Mouse (Mus musculus) midbrain, postnatal 0 days (tissue): ENCODE results near the gene Samd10. TPM values are rescaled to one million over a fixed set of nuclear protein-coding genes. Genes with fewer than 3 reads are reported as not detected.

Experiments used
- ATAC-seq: fragments of 200-750 bp; cut with Nextera tagmentation; 2 replicates; pipeline ENCODE4 v1.8.0; 2017; ENCODE audit warnings: moderate number of reproducible peaks, mild to moderate bottlenecking, moderate TSS enrichment, moderate library complexity; ENCODE audit not compliant: low FRiP score
- DNase-seq: peaks from one replicate; pipeline ENCODE4 v3.0.0-alpha.2; 2015; ENCODE audit warnings: low spot score
- H3K27ac ChIP-seq: fragments of 300-500 bp; sonication (generic); 2 replicates; pipeline ENCODE4 v1.5.1; 2014; ENCODE audit warnings: low read depth, mild to moderate bottlenecking, low read length, mixed read lengths
- H3K27me3 ChIP-seq: fragments of 300-500 bp; sonication (generic); 2 replicates; pipeline ENCODE4 v1.6.1; 2014; ENCODE audit warnings: low read length, control low read depth, mixed read lengths; ENCODE audit not compliant: insufficient read depth
- H3K36me3 ChIP-seq: fragments of 300-500 bp; sonication (generic); 2 replicates; pipeline ENCODE4 v1.6.1; 2014; ENCODE audit warnings: low read length, control low read depth, mixed read lengths; ENCODE audit not compliant: insufficient read depth
- H3K4me1 ChIP-seq: fragments of 300-500 bp; sonication (generic); 2 replicates; pipeline ENCODE4 v1.6.1; 2014; ENCODE audit warnings: mild to moderate bottlenecking, control low read depth, antibody characterized with exemption, low read length, mixed read lengths; ENCODE audit not compliant: insufficient read depth
- H3K4me2 ChIP-seq: fragments of 300-500 bp; sonication (generic); 2 replicates; pipeline ENCODE4 v1.6.1; 2014; ENCODE audit warnings: low read depth, mild to moderate bottlenecking, low read length, mixed read lengths; ENCODE audit not compliant: poor library complexity, severe bottlenecking
- H3K4me3 ChIP-seq: fragments of 300-500 bp; sonication (generic); 2 replicates; pipeline ENCODE4 v1.5.1; 2014; ENCODE audit warnings: low read depth, mild to moderate bottlenecking, low read length, moderate library complexity
- H3K9ac ChIP-seq: fragments of 300-500 bp; sonication (generic); replicated peaks from 2 replicates; pipeline ENCODE4 v1.6.1; 2014; ENCODE audit warnings: mild to moderate bottlenecking, low read length, moderate library complexity, mixed read lengths; ENCODE audit not compliant: poor library complexity, severe bottlenecking
- H3K9me3 ChIP-seq: fragments of 300-500 bp; sonication (generic); 2 replicates; pipeline ENCODE4 v1.6.1; 2016; ENCODE audit warnings: low read length, control low read depth
- CTCF ChIP-seq: IDR thresholded peaks from 2 replicates; pipeline ENCODE4 v1.5.1; 2016; ENCODE audit warnings: antibody characterized with exemption, mild to moderate bottlenecking
- WGBS: fragments of 180-500 bp; shearing (Covaris S2); extraction: QIAGEN DNeasy Blood & Tissue Kit; methylation state at CpG from one replicate; pipeline ENCODE4 v1.1.7; 2014; 5-methylcytosine and 5-hydroxymethylcytosine counted together
- polyA plus RNA-seq: library from polyadenylated mRNA; unstranded; fragments of >200 nt; fragmentation: Nextera tagmentation; extraction: Ambion mirVana; gene quantifications from 2 replicates; pipeline ENCODE4 v1.2.1, GENCODE M21; 2015
- total RNA-seq: library from RNA; depleted of rRNA; stranded (reverse); fragments of >200 nt; gene quantifications from 2 replicates; pipeline ENCODE4 v1.2.3, GENCODE M21; 2014

The Samd10 gene
- total and polyA plus RNA-seq, 2 experiments from 2014 or later, result 140 to 174 TPM

- TF ChIP-seq CTCF, result no peak
- DNase-seq, result no peak
- no peak overlapping the region for H3K4me2 ChIP-seq
- H3K27me3 ChIP-seq, result no peaks in the 10 kb centered on the region
- 94% methylated on average over 10 of the region's 10 CpGs for WGBS
- ATAC-seq, result no peak
- H3K36me3 ChIP-seq, result peaks cover 61% of the 10 kb centered on the region
- peaks cover 12% of the 10 kb centered on the region for H3K4me1 ChIP-seq
- H3K9ac ChIP-seq, result no peak overlapping the region
- no peak overlapping the region for H3K27ac ChIP-seq
- H3K4me3 ChIP-seq, result no peak overlapping the region
- no peaks in the 10 kb centered on the region for H3K9me3 ChIP-seq
Observed at GRCm38 (mm10) chr2:181589011-181589731, 9.8 kb downstream of the Samd10 start.

- DNase-seq (no peak), ATAC-seq (no peak)
- Histone ChIP-seq H3K4me3 (no peak overlapping the region), H3K9me3 (no peaks in the 10 kb centered on the region), H3K27ac (no peak overlapping the region), H3K27me3 (no peaks in the 10 kb centered on the region), H3K4me2 (no peak overlapping the region), H3K9ac (no peak overlapping the region), H3K36me3 (peaks cover 65% of the 10 kb centered on the region), H3K4me1 (peaks cover 12% of the 10 kb centered on the region)
- WGBS, result 89% methylated on average over 11 of the region's 11 CpGs
- no peak for TF ChIP-seq CTCF
Observed at GRCm38 (mm10) chr2:181588229-181588780, 10.7 kb downstream of the Samd10 start.

GRCm38 (mm10) chr2:181587796-181588195 lies 11.2 kb downstream of the Samd10 start:
- no peak for DNase-seq
- H3K9ac ChIP-seq, result no peak overlapping the region
- peaks cover 68% of the 10 kb centered on the region for H3K36me3 ChIP-seq
- ATAC-seq, result no peak
- 78% methylated on average over 6 of the region's 6 CpGs for WGBS
- H3K9me3 ChIP-seq, result no peaks in the 10 kb centered on the region
- peaks cover 12% of the 10 kb centered on the region for H3K4me1 ChIP-seq
- H3K4me3 ChIP-seq, result no peak overlapping the region
- no peaks in the 10 kb centered on the region for H3K27me3 ChIP-seq
- no peak overlapping the region for H3K4me2 ChIP-seq
- H3K27ac ChIP-seq, result no peak overlapping the region
- peak; percentile 28; the same call in 1 of the 2 replicates for TF ChIP-seq CTCF

GRCm38 (mm10) chr2:181586124-181586523 lies 12.9 kb downstream of the Samd10 start:
- no peak overlapping the region for H3K9ac ChIP-seq
- no peak for DNase-seq
- WGBS, result 97% methylated on average over 3 of the region's 3 CpGs
- no peak for ATAC-seq
- peaks cover 5% of the 10 kb centered on the region for H3K4me1 ChIP-seq
- no peak overlapping the region for H3K4me2 ChIP-seq
- no peaks in the 10 kb centered on the region for H3K27me3 ChIP-seq
- no peak for TF ChIP-seq CTCF
- H3K4me3 ChIP-seq, result no peak overlapping the region
- H3K9me3 ChIP-seq, result no peaks in the 10 kb centered on the region
- no peak overlapping the region for H3K27ac ChIP-seq
- peaks cover 68% of the 10 kb centered on the region for H3K36me3 ChIP-seq

- Histone ChIP-seq H3K27me3 (no peaks in the 10 kb centered on the region), H3K4me3 (no peak overlapping the region), H3K4me1 (peaks cover 4% of the 10 kb centered on the region; the same call in 1 of the 2 replicates), H3K27ac (no peak overlapping the region), H3K36me3 (peaks cover 66% of the 10 kb centered on the region), H3K4me2 (no peak overlapping the region), H3K9ac (no peak overlapping the region), H3K9me3 (no peaks in the 10 kb centered on the region)
- WGBS, result 95% methylated on average over 5 of the region's 5 CpGs
- no peak for TF ChIP-seq CTCF
- ATAC-seq, result no peak
- DNase-seq, result no peak
Observed at GRCm38 (mm10) chr2:181585506-181585905, 13.5 kb downstream of the Samd10 start.

GRCm38 (mm10) chr2:181584411-181584942 lies 14.5 kb downstream of the Samd10 start, which contains the start of gene Uckl1:
TSS of gene Uckl1 (minus strand) at chr2:181584892.
- no peak for TF ChIP-seq CTCF
- H3K4me2 ChIP-seq, result no peak within 1 kb of the TSS
- ATAC-seq, result no peak
- H3K9me3 ChIP-seq, result no peaks in the 10 kb centered on the region
- WGBS, result 98% methylated on average over 4 of the region's 4 CpGs
- peaks cover 57% of the 10 kb centered on the region for H3K36me3 ChIP-seq
- no peak within 1 kb of the TSS for H3K27ac ChIP-seq
- H3K9ac ChIP-seq, result no peak within 1 kb of the TSS
- H3K27me3 ChIP-seq, result no peaks in the 10 kb centered on the region
- no peak for DNase-seq
- H3K4me1 ChIP-seq, result peaks cover 7% of the 10 kb centered on the region; the same call in 1 of the 2 replicates
- no peak within 1 kb of the TSS for H3K4me3 ChIP-seq
